Mouse (Mus musculus): ENCODE measurements at regions not wholly inside any gene's neighbourhood (a gene's known extent, or its start where the extent isn't known, plus 50 kb on each side); places are given as distances from the start of the nearest gene placed in this dataset.
"Not testable (repeated sequence)": the region's sequence is repeated elsewhere in the genome, so short reads cannot be mapped to it uniquely, and the experiment has no call there.

- DNase-seq, result no peak
These were observed 583.8 kb upstream of the Brinp3 start for GRCm38 (mm10) chr1:145910637-145911369.

GRCm38 (mm10) chr1:145935798-145936197, 558.8 kb upstream of the Brinp3 start:
- peak; percentile 25 to 31 for DNase-seq

- DNase-seq, result not testable (repeated sequence)
These were observed 536.8 kb upstream of the Brinp3 start for GRCm38 (mm10) chr1:145957762-145958161.

GRCm38 (mm10) chr1:145962303-145962702, 532.3 kb upstream of the Brinp3 start:
- DNase-seq, result no peak

- DNase-seq, result no peak
These were observed 526.5 kb upstream of the Brinp3 start for GRCm38 (mm10) chr1:145968026-145968425.

- no peak for DNase-seq
These were observed 522.1 kb upstream of the Brinp3 start for GRCm38 (mm10) chr1:145972416-145972815.

- no peak for DNase-seq
These were observed 492.6 kb upstream of the Brinp3 start for GRCm38 (mm10) chr1:146002010-146002409.

- no peak for DNase-seq
These were observed 479.5 kb upstream of the Brinp3 start for GRCm38 (mm10) chr1:146015075-146015474.

- DNase-seq, result no peak
These were observed 467.9 kb upstream of the Brinp3 start for GRCm38 (mm10) chr1:146026660-146027059.

GRCm38 (mm10) chr1:146027650-146028049, 466.9 kb upstream of the Brinp3 start:
- peak; percentile 96 to 97 for DNase-seq

GRCm38 (mm10) chr1:146032396-146032795, 462.2 kb upstream of the Brinp3 start:
- not testable (repeated sequence) for DNase-seq

- DNase-seq, result not testable (repeated sequence)
These were observed 461.6 kb upstream of the Brinp3 start for GRCm38 (mm10) chr1:146032926-146033325.

- DNase-seq, result no peak
These were observed 442.1 kb upstream of the Brinp3 start for GRCm38 (mm10) chr1:146052504-146052903.

All from cerebellum, postnatal 14 days (tissue).